Mouse (Mus musculus): ENCODE results near the gene Olfr384. TPM values are rescaled to one million over a fixed set of nuclear protein-coding genes. Genes with fewer than 3 reads are reported as not detected.
"Not testable (repeated sequence)": the region's sequence is repeated elsewhere in the genome, so short reads cannot be mapped to it uniquely, and the experiment has no call there.

The Olfr384 gene
- not detected for total RNA-seq (2021)
- long read RNA-seq, experiment 1 = 0 reads
- long read RNA-seq, experiment 2 = 0 reads

DNA sequence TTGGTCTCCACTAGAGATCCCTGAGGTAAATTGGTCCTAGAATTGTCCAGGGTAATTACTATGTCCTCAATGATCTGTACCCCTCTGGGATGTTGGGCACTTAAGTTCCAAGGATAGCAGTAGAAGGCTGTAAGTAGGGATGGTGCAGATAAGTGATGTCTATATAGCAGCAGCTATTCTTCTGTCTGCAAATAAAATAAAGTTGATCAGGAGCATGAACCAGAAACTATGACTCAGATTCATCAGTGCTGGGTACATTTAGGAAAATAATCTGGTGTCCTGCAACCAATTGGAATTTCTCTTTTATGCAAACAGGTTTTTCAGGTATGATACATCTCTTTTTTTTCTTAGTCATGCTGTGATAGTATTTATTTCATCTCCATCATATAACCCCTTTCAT is at the start of gene Olfr384:
Gene Olfr384 (plus strand): TSS at position 301 of the 400 bp plus-strand sequence.
- DNase-seq (ENCODE audit: low spot score in 2 of 2) = no peak

DNA sequence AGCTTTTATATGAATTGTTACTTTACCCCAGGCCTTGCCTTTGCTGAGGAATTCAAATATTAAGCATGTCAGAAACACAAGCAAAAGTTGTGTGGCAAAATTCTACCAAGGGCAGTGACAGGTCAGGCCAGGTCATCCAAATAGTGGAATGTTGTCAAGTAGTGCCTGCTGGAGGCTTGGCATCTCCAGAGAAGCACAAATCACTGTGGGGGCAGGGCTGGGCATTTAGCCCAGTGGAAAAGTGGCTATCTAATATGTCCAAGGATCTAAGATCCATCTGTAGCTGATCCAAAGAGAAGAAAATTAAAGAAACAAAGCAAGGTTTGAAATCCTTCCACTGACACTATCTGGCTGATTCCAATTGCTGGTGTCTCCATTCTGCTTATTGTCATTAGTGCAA is 18.5 kb upstream of the Olfr384 start:
- DNase-seq (ENCODE audit: low spot score in 2 of 2) = peak in 1 of 2 experiments; percentile 2

DNA sequence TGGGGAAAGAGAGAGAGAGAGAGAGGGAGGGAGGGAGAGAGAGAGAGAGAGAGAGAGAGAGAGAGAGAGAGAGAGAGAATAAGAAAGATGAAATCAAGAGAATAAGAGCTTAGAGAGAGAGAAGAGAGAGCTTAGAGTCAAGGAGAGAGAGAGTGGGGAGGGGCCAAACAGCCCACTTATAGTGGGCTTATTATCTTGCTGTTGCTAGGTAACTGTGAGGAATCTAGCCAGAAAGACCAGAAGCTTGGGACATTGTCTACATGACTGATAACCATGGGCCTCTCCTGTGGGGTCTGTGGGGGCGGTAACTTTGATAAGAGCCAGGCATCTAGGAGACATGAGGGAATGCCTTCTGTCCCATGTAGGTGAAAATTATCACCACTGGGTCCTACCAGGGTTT is 15.2 kb upstream of the Olfr384 start:
- not testable (repeated sequence) for DNase-seq (ENCODE audit: low spot score in 2 of 2)

DNA sequence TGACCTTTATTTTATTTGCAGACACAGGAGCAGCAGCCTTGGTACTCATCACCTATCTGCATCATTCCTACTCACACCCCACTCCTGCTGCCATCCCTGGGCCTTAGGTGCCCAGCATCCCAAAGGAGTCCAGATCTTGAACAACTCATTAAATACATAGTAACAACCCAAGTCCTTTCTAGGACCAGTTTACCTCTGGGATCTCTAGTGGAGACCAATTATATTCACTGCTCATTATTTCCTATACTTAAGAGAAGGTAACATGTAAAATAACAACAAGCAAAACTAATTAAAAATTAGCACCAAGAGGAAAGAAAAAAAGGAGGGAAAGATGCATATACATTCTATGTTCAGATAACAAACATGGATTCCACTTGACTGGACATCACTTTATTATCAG is 5.5 kb upstream of the Olfr384 start, which contains the start of gene Olfr385:
Gene Olfr385 (minus strand): TSS at position 101 of the 400 bp plus-strand sequence.
- DNase-seq (ENCODE audit: low spot score in 2 of 2) = no peak

Other genes with a start within 250 kb of the Olfr384 start
- not detected for gene Olfr20, start 247.8 kb upstream of the Olfr384 start, total RNA-seq (2021)
- gene Olfr376, start 227.3 kb upstream of the Olfr384 start, total RNA-seq (2021) = not detected
- not detected for gene Olfr1, start 199.0 kb upstream of the Olfr384 start, total RNA-seq (2021)
- not detected for gene Olfr378, start 170.1 kb upstream of the Olfr384 start, total RNA-seq (2021)
- not detected for gene Olfr380, start 141.1 kb upstream of the Olfr384 start, total RNA-seq (2021)
- gene Olfr381, start 107.0 kb upstream of the Olfr384 start, total RNA-seq (2021) = not detected
- gene Olfr382, start 81.4 kb upstream of the Olfr384 start, total RNA-seq (2021) = not detected
- gene Olfr385, start 5.6 kb upstream of the Olfr384 start, total RNA-seq (2021) = not detected
- not detected for gene Zfp735, start 90.2 kb downstream of the Olfr384 start, total RNA-seq (2021)
- not detected for gene Olfr389, start 182.1 kb downstream of the Olfr384 start, total RNA-seq (2021)
- gene Olfr390, start 184.4 kb downstream of the Olfr384 start, total RNA-seq (2021) = not detected
- not detected for gene Olfr391-ps, start 204.5 kb downstream of the Olfr384 start, total RNA-seq (2021)
- not detected for gene Olfr392, start 218.5 kb downstream of the Olfr384 start, total RNA-seq (2021)

Data from adrenal gland, adult 18-20 months (tissue).